Mouse (Mus musculus): ENCODE data around the gene Vhl. TPM values are rescaled to one million over a fixed set of nuclear protein-coding genes. Genes with fewer than 3 reads are reported as not detected.

Gene Vhl
- polyA plus RNA-seq, 1 experiment: 13.6 TPM

- Histone ChIP-seq H3K36me3 (ENCODE audit: control insufficient read depth, insufficient read depth) (no peaks in the 10 kb centered on the region), H3K79me2 (ENCODE audit: control insufficient read depth, insufficient read depth) (no peaks in the 10 kb centered on the region), H3K79me3 (ENCODE audit: low read depth) (no peaks in the 10 kb centered on the region), H3K27me3 (ENCODE audit: control insufficient read depth, insufficient read depth, insufficient read length) (no peaks in the 10 kb centered on the region), H3ac (ENCODE audit: control insufficient read depth, insufficient read length, low read depth) (no peak overlapping the region), H3K4me3 (ENCODE audit: insufficient read depth, poor library complexity, severe bottlenecking) (no peak overlapping the region)
- no peak for TF ChIP-seq CEBPB (IDR thresholded peaks at IDR 0.05; ENCODE audit: low read depth)
Measured at GRCm38 (mm10) chr6:113642605-113643004, 18.8 kb downstream of the Vhl start.

- H3K4me3 ChIP-seq (ENCODE audit: insufficient read depth, poor library complexity, severe bottlenecking): no peak overlapping the region
- H3K79me3 ChIP-seq (ENCODE audit: low read depth): no peaks in the 10 kb centered on the region
- no peak overlapping the region for H3ac ChIP-seq (ENCODE audit: control insufficient read depth, insufficient read length, low read depth)
- H3K27me3 ChIP-seq (ENCODE audit: control insufficient read depth, insufficient read depth, insufficient read length): no peaks in the 10 kb centered on the region
- no peaks in the 10 kb centered on the region for H3K79me2 ChIP-seq (ENCODE audit: control insufficient read depth, insufficient read depth)
- no peak for TF ChIP-seq MAX (IDR thresholded peaks at IDR 0.05)
- no peak for TF ChIP-seq CEBPB (IDR thresholded peaks at IDR 0.05; ENCODE audit: low read depth)
- TF ChIP-seq FOSL1 (IDR thresholded peaks at IDR 0.05; ENCODE audit: insufficient read depth, low read length, poor library complexity, severe bottlenecking): no peak
- no peak for TF ChIP-seq MYOD1 (IDR thresholded peaks at IDR 0.05; ENCODE audit: control insufficient read depth, insufficient read length, low read depth)
- no peak for TF ChIP-seq USF1 (IDR thresholded peaks at IDR 0.05; ENCODE audit: low read depth)
- TF ChIP-seq CTCF (IDR thresholded peaks at IDR 0.05; ENCODE audit: control insufficient read depth, insufficient read depth, insufficient read length): no peak
- TF ChIP-seq MYOG (IDR thresholded peaks at IDR 0.05; ENCODE audit: control insufficient read depth, extremely low read depth, insufficient read length): no peak
- H3K36me3 ChIP-seq (ENCODE audit: control insufficient read depth, insufficient read depth): no peaks in the 10 kb centered on the region
Measured at GRCm38 (mm10) chr6:113643021-113643420, 19.3 kb downstream of the Vhl start.

- H3ac ChIP-seq (ENCODE audit: control insufficient read depth, insufficient read length, low read depth): no peak overlapping the region
- no peaks in the 10 kb centered on the region for H3K79me2 ChIP-seq (ENCODE audit: control insufficient read depth, insufficient read depth)
- H3K79me3 ChIP-seq (ENCODE audit: low read depth): no peaks in the 10 kb centered on the region
- no peaks in the 10 kb centered on the region for H3K36me3 ChIP-seq (ENCODE audit: control insufficient read depth, insufficient read depth)
- no peak overlapping the region for H3K4me3 ChIP-seq (ENCODE audit: insufficient read depth, poor library complexity, severe bottlenecking)
- TF ChIP-seq CEBPB (IDR thresholded peaks at IDR 0.05; ENCODE audit: low read depth): no peak
- TF ChIP-seq CTCF (IDR thresholded peaks at IDR 0.05; ENCODE audit: control insufficient read depth, insufficient read depth, insufficient read length): no peak
- TF ChIP-seq USF1 (IDR thresholded peaks at IDR 0.05; ENCODE audit: low read depth): no peak
- no peak for TF ChIP-seq MAX (IDR thresholded peaks at IDR 0.05)
- TF ChIP-seq MYOD1 (IDR thresholded peaks at IDR 0.05; ENCODE audit: control insufficient read depth, insufficient read length, low read depth): no peak
- no peak for TF ChIP-seq MYOG (IDR thresholded peaks at IDR 0.05; ENCODE audit: control insufficient read depth, extremely low read depth, insufficient read length)
- no peaks in the 10 kb centered on the region for H3K27me3 ChIP-seq (ENCODE audit: control insufficient read depth, insufficient read depth, insufficient read length)
Measured at GRCm38 (mm10) chr6:113643967-113644366, 20.2 kb downstream of the Vhl start.

- Histone ChIP-seq H3K36me3 (ENCODE audit: control insufficient read depth, insufficient read depth) (no peaks in the 10 kb centered on the region), H3K79me3 (ENCODE audit: low read depth) (no peaks in the 10 kb centered on the region), H3K79me2 (ENCODE audit: control insufficient read depth, insufficient read depth) (no peaks in the 10 kb centered on the region), H3K4me3 (ENCODE audit: insufficient read depth, poor library complexity, severe bottlenecking) (no peak overlapping the region), H3ac (ENCODE audit: control insufficient read depth, insufficient read length, low read depth) (no peak overlapping the region), H3K27me3 (ENCODE audit: control insufficient read depth, insufficient read depth, insufficient read length) (no peaks in the 10 kb centered on the region)
- TF ChIP-seq USF1 (IDR thresholded peaks at IDR 0.05; ENCODE audit: low read depth): no peak
- TF ChIP-seq MYOG (IDR thresholded peaks at IDR 0.05; ENCODE audit: control insufficient read depth, extremely low read depth, insufficient read length): no peak
- TF ChIP-seq MAX (IDR thresholded peaks at IDR 0.05): no peak
Measured at GRCm38 (mm10) chr6:113644808-113645207, 21.0 kb downstream of the Vhl start.

GRCm38 (mm10) chr6:113649346-113650196 lies 25.8 kb downstream of the Vhl start:
- TF ChIP-seq CTCF (IDR thresholded peaks at IDR 0.05; ENCODE audit: control insufficient read depth, insufficient read depth, insufficient read length): no peak
- no peak for TF ChIP-seq FOSL1 (IDR thresholded peaks at IDR 0.05; ENCODE audit: insufficient read depth, low read length, poor library complexity, severe bottlenecking)
- Histone ChIP-seq H3K79me3 (ENCODE audit: low read depth) (no peaks in the 10 kb centered on the region), H3K79me2 (ENCODE audit: control insufficient read depth, insufficient read depth) (no peaks in the 10 kb centered on the region), H3K4me3 (ENCODE audit: insufficient read depth, poor library complexity, severe bottlenecking) (no peak overlapping the region), H3K36me3 (ENCODE audit: control insufficient read depth, insufficient read depth) (no peaks in the 10 kb centered on the region), H3K27me3 (ENCODE audit: control insufficient read depth, insufficient read depth, insufficient read length) (no peaks in the 10 kb centered on the region), H3ac (ENCODE audit: control insufficient read depth, insufficient read length, low read depth) (no peak overlapping the region)

- Histone ChIP-seq H3K4me3 (ENCODE audit: insufficient read depth, poor library complexity, severe bottlenecking) (no peak overlapping the region), H3K27me3 (ENCODE audit: control insufficient read depth, insufficient read depth, insufficient read length) (no peaks in the 10 kb centered on the region), H3K79me2 (ENCODE audit: control insufficient read depth, insufficient read depth) (no peaks in the 10 kb centered on the region), H3K79me3 (ENCODE audit: low read depth) (no peaks in the 10 kb centered on the region), H3K36me3 (ENCODE audit: control insufficient read depth, insufficient read depth) (no peaks in the 10 kb centered on the region), H3ac (ENCODE audit: control insufficient read depth, insufficient read length, low read depth) (no peak overlapping the region)
- TF ChIP-seq CEBPB (IDR thresholded peaks at IDR 0.05; ENCODE audit: low read depth): no peak
- TF ChIP-seq MYOG (IDR thresholded peaks at IDR 0.05; ENCODE audit: control insufficient read depth, extremely low read depth, insufficient read length): no peak
- TF ChIP-seq CTCF (IDR thresholded peaks at IDR 0.05; ENCODE audit: control insufficient read depth, insufficient read depth, insufficient read length): no peak
Measured at GRCm38 (mm10) chr6:113650197-113650640, 26.5 kb downstream of the Vhl start.
